Mouse (Mus musculus) thymus, postnatal 4 days (tissue): ENCODE measurements around the gene Anxa9.
A peak's percentile ranks its signal among the peaks of the same experiment; 100 is the strongest.

Experiments used
- DNase-seq: peaks from one replicate; pipeline ENCODE4 v3.0.0; 2021

Anxa9 gene

GRCm38 (mm10) chr3:95282865-95283588 lies 23.9 kb downstream of the Anxa9 start:
- DNase-seq: peak; percentile 72

- peak; percentile 62 for DNase-seq
These were observed 24.6 kb downstream of the Anxa9 start for GRCm38 (mm10) chr3:95282381-95282864.

- DNase-seq: peak; percentile 100
These were observed 25.5 kb downstream of the Anxa9 start, which contains the start of the genes Mindy1 and Prune1 for GRCm38 (mm10) chr3:95281216-95282126. Mindy1 (plus strand) TSS chr3:95281345. Prune1 (minus strand) TSS chr3:95282076.

- DNase-seq: peak; percentile 31
These were observed 26.2 kb downstream of the Anxa9 start for GRCm38 (mm10) chr3:95280747-95281146.

GRCm38 (mm10) chr3:95277149-95277551 lies 29.8 kb downstream of the Anxa9 start:
- DNase-seq: no peak

- DNase-seq: no peak
These were observed 30.5 kb downstream of the Anxa9 start for GRCm38 (mm10) chr3:95276428-95276934.

GRCm38 (mm10) chr3:95275161-95275560 lies 31.8 kb downstream of the Anxa9 start:
- DNase-seq: no peak

GRCm38 (mm10) chr3:95274453-95274852 lies 32.5 kb downstream of the Anxa9 start:
- no peak for DNase-seq

GRCm38 (mm10) chr3:95273471-95273870 lies 33.5 kb downstream of the Anxa9 start:
- DNase-seq: no peak

- no peak for DNase-seq
These were observed 36.1 kb downstream of the Anxa9 start for GRCm38 (mm10) chr3:95270766-95271364.

- DNase-seq: no peak
These were observed 37.2 kb downstream of the Anxa9 start for GRCm38 (mm10) chr3:95269789-95270188.

- no peak for DNase-seq
These were observed 39.1 kb downstream of the Anxa9 start for GRCm38 (mm10) chr3:95267855-95268254.

GRCm38 (mm10) chr3:95266052-95266451 lies 40.9 kb downstream of the Anxa9 start:
- no peak for DNase-seq

GRCm38 (mm10) chr3:95264724-95265123 lies 42.3 kb downstream of the Anxa9 start:
- DNase-seq: no peak

GRCm38 (mm10) chr3:95263089-95263739 lies 43.8 kb downstream of the Anxa9 start:
- DNase-seq: peak; percentile 91

GRCm38 (mm10) chr3:95261975-95262374 lies 45.0 kb downstream of the Anxa9 start:
- no peak for DNase-seq

GRCm38 (mm10) chr3:95256931-95257330 lies 50.0 kb downstream of the Anxa9 start:
- no peak for DNase-seq

- DNase-seq: no peak
These were observed 56.1 kb downstream of the Anxa9 start, which contains the start of gene Bnipl for GRCm38 (mm10) chr3:95250783-95251424. Bnipl (minus strand) TSS chr3:95251193.

- DNase-seq: no peak
These were observed 56.6 kb downstream of the Anxa9 start for GRCm38 (mm10) chr3:95250361-95250760.

- DNase-seq: no peak
These were observed 59.2 kb downstream of the Anxa9 start for GRCm38 (mm10) chr3:95247660-95248336.
